Mouse (Mus musculus) neural tube, embryonic 13.5 days (tissue): ENCODE measurements around the gene Erich4. TPM values are rescaled to one million over a fixed set of nuclear protein-coding genes. Genes with fewer than 3 reads are reported as not detected.

Experiments used
- ATAC-seq: fragments of 200-750 bp; cut with Nextera tagmentation; 2 replicates; pipeline ENCODE4 v1.8.0; 2017; ENCODE audit warnings: low read depth, mild to moderate bottlenecking, moderate TSS enrichment, moderate library complexity
- H3K27ac ChIP-seq: fragments of 300-500 bp; sonication (generic); replicated peaks from 2 replicates; pipeline ENCODE4 v1.5.1; 2015; ENCODE audit warnings: moderate library complexity, mild to moderate bottlenecking, inconsistent platforms
- H3K27me3 ChIP-seq: fragments of 300-500 bp; sonication (generic); 2 replicates; pipeline ENCODE4 v1.6.1; 2015; ENCODE audit warnings: mild to moderate bottlenecking, inconsistent platforms
- H3K36me3 ChIP-seq: fragments of 300-500 bp; sonication (generic); 2 replicates; pipeline ENCODE4 v1.6.1; 2015; ENCODE audit warnings: mild to moderate bottlenecking, inconsistent platforms
- H3K4me1 ChIP-seq: fragments of 300-500 bp; sonication (generic); replicated peaks from 2 replicates; pipeline ENCODE4 v1.6.1; 2015; ENCODE audit warnings: inconsistent platforms
- H3K4me2 ChIP-seq: fragments of 300-500 bp; sonication (generic); 2 replicates; pipeline ENCODE4 v1.6.1; 2015; ENCODE audit warnings: inconsistent platforms, mild to moderate bottlenecking, moderate library complexity
- H3K4me3 ChIP-seq: fragments of 300-500 bp; sonication (generic); 2 replicates; pipeline ENCODE4 v1.5.1; 2015; ENCODE audit warnings: mild to moderate bottlenecking, inconsistent platforms
- H3K9ac ChIP-seq: fragments of 300-500 bp; sonication (generic); 2 replicates; pipeline ENCODE4 v1.6.1; 2015; ENCODE audit warnings: moderate library complexity, mild to moderate bottlenecking, inconsistent platforms
- H3K9me3 ChIP-seq: fragments of 300-500 bp; sonication (generic); 2 replicates; pipeline ENCODE4 v1.6.1; 2016; ENCODE audit warnings: inconsistent platforms
- WGBS: fragments of 180-500 bp; shearing (Covaris S2); methylation state at CpG from one replicate; pipeline ENCODE4 v1.1.7; 2015; 5-methylcytosine and 5-hydroxymethylcytosine counted together
- polyA plus RNA-seq: library from polyadenylated mRNA; unstranded; fragments of >200 nt; fragmentation: Nextera tagmentation; extraction: Ambion mirVana; gene quantifications from 2 replicates; pipeline ENCODE4 v1.2.1, GENCODE M21; 2015

The Erich4 gene
- not detected in 2 replicates for polyA plus RNA-seq

DNA sequence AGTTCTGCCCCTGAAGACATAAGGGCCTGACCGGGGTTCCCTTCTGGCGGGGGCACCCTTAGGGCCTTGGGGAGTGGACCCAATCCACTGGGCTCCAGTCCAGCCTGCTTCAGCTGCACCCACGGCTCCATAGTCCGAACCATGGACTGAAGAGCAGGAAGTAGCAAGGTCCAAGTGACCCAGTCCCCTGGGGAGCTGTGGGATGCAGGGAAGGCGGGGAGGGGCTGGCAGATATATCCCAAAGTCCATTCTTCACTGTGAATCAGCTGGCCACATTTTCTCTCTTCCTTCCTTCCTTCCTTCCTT, at the start of gene Erich4:
Erich4 (minus strand) TSS at position 187 of the 306 bp plus-strand sequence.
- ATAC-seq = no peak
- Histone ChIP-seq H3K4me3 (no peak within 1 kb of the TSS), H3K9ac (no peak within 1 kb of the TSS), H3K36me3 (no peaks in the 10 kb centered on the region), H3K27ac (no peak within 1 kb of the TSS), H3K4me2 (no peak within 1 kb of the TSS), H3K9me3 (no peaks in the 10 kb centered on the region), H3K27me3 (no peaks in the 10 kb centered on the region), H3K4me1 (peaks cover 12% of the 10 kb centered on the region)
- 94% methylated on average over 5 of the region's 5 CpGs for WGBS

DNA sequence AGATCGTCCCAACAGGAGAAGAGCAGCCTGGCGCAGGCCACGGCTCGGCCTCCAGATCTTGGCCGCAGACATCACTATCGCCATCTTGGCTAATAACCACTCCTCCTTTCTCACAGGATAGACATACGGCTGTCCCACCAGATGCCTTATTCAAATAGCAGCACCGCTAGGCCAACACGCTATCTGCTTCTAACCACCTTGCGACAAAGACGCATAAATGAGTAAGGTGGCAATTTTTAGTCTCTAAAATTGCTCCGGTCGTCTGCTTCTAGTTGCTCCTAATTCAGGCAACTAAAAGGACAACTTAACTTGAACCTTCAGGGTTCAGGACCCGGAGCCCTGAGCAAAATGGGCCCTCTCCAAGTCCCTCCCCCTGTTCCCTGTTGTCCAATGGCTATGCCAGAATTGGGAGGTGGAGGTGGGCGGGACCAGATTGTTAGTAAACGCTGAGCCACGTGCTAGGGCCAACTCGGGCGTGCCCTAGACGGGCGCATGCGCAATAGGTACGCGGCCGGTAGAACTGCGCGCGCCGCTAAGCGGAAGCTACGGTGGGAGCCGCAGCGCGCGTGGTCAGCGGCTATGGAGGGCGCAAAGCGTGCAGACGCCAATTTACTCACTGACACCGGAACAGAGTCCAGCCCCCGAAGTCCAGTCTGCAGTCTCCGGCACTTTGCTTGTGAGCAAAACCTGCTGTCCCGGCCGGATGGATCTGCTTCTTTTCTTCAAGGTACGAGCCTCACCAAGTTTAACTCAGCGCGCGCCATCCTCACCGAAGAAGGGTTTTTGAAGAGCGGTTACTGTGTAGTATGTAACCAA, 43.2 kb upstream of the Erich4 start, which contains the start of the genes Bckdha and Exosc5:
Bckdha (minus strand) TSS at position 325 of the 816 bp plus-strand sequence.
Exosc5 (plus strand) TSS at position 508 of the 816 bp plus-strand sequence.
- H3K9me3 ChIP-seq = no peaks in the 10 kb centered on the region
- H3K9ac ChIP-seq = peak within 1 kb of the TSS; percentile 73
- peak; percentile 99 for ATAC-seq
- no peaks in the 10 kb centered on the region for H3K27me3 ChIP-seq
- H3K4me2 ChIP-seq = peak within 1 kb of the TSS; percentile 93
- H3K27ac ChIP-seq = peak within 1 kb of the TSS; percentile 69
- H3K36me3 ChIP-seq = peaks cover 11% of the 10 kb centered on the region
- peak within 1 kb of the TSS; percentile 58 for H3K4me3 ChIP-seq
- peaks cover 36% of the 10 kb centered on the region for H3K4me1 ChIP-seq
- WGBS = under 1% methylated on average over 50 of the region's 50 CpGs

DNA sequence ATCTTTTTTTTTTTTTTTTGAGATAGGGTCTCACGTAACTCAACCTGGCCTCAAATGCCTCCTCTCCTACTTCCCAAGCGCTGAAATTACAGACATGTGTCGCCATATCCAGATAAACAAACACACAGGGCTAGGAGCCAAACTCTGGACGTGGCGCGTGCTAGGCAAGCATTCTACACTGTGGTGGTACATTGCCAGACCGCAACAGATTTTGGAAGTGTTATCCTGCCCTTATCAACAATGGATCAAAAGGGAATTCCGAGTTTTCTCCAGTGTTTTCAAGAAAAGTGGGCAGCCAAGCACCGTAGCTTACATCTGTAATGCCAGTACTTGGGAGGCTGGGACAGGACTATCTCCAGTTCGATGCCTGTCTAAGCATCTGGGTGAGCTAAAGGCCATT, 42.1 kb upstream of the Erich4 start:
- 38% methylated on average over 10 of the region's 10 CpGs for whole genome bisulfite sequencing
- peak overlapping the region; percentile 58 for H3K4me3 ChIP-seq
- peak overlapping the region; percentile 72 for H3K9ac ChIP-seq
- H3K36me3 ChIP-seq = peaks cover 4% of the 10 kb centered on the region
- no peaks in the 10 kb centered on the region for H3K9me3 ChIP-seq
- no peak for ATAC-seq
- no peaks in the 10 kb centered on the region for H3K27me3 ChIP-seq
- peaks cover 36% of the 10 kb centered on the region for H3K4me1 ChIP-seq
- peak overlapping the region; percentile 93 for H3K4me2 ChIP-seq
- no peak overlapping the region for H3K27ac ChIP-seq

DNA sequence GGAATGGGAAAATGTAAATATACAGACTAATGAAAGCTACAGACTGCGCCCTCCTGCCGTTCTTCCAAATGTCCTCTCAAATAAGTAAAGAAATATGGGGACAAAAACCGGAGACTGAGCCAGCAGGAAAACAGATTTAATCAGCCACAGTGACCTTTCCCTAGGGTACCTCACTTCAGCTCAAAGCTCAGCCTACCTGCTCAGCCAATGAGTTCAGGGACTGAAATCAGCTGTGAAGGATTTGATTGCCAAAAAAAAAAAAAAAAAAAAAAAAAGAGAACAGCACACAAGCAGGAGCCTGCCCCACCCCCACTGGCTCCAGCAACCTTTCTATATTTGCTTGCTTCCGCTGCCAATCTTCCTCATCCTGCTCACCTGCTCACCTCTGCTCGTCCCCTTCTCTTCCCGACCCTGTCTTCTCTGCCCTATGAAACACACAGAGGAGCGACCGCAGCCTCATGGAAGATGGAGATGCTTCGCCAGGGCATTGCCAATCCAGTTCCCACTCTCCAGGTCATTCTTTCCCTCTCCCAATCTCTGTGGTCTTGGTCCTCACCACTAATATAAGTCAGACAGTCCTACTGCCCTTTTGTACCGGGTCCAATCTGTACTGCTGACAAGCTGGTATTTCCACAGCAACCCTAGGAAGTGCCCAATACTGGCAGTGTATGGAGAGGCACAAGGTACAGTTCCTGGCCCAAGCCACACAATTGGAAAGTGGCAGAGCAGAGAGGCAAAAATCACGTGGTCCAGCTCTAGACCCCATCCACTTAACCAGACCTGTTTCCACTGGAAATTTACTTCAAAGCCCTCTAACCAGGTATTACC, 40.1 kb upstream of the Erich4 start:
- ATAC-seq = no peak
- 81% methylated on average over 11 of the region's 11 CpGs for WGBS
- no peak overlapping the region for H3K4me3 ChIP-seq
- H3K4me1 ChIP-seq = peaks cover 36% of the 10 kb centered on the region
- no peak overlapping the region for H3K4me2 ChIP-seq
- H3K9me3 ChIP-seq = no peaks in the 10 kb centered on the region
- H3K36me3 ChIP-seq = 0 out of 2 replicates have a peak, but pooled peaks cover 6% of the 10 kb centered on the region
- no peak overlapping the region for H3K27ac ChIP-seq
- H3K27me3 ChIP-seq = no peaks in the 10 kb centered on the region
- no peak overlapping the region for H3K9ac ChIP-seq

DNA sequence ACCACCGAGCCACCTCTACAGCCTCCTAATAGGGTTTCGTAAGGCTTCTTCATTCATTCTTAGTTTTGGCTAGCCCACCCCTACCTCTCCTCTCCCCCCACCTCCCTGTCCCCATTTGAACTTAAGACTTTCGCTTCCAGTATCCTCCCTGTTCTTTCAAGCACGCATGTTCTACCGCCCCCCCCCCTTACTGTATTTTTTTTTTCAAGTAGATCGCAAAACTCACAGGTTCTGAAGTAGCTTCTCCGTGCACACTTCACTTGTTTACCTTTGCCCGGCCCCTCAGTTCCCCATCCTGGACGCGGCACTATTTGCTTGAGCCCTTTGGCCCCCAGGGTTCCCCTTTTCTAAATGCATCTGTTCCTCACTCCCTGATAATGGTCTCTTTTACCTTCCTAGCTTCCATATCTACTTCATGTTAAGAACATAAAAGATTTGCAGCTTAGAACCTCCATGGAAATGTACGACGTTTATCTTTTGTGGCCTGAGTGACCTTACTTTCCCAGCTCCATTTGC, 36.6 kb upstream of the Erich4 start:
- 91% methylated on average over 12 of the region's 12 CpGs for WGBS
- no peak for ATAC-seq

DNA sequence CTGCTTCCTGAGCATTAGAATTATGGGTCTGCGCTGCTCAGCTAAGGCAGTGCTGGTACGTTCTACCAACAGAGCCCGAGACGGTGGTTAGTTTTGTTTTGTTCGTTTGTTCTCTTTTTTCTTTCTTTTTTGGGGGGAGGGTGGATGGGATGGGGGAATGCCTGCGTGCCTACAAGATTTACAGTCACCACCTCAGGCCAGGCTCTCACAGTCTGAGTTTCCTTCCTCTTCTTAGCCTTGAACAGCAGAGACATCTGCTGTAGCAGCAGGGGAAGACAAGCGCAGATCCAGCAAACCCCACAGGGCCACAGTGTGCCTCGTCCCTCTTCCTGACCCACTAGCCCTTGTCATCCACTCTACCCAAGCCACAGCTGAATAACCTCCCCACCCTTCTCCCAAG, 35.6 kb upstream of the Erich4 start:
- H3K9me3 ChIP-seq = no peaks in the 10 kb centered on the region
- H3K4me1 ChIP-seq = peaks cover 4% of the 10 kb centered on the region; the same call in 1 of the 2 replicates
- WGBS = 82% methylated on average over 8 of the region's 8 CpGs
- H3K36me3 ChIP-seq = 0 out of 2 replicates have a peak, but pooled peaks cover 6% of the 10 kb centered on the region
- H3K27ac ChIP-seq = no peak overlapping the region
- no peaks in the 10 kb centered on the region for H3K27me3 ChIP-seq
- ATAC-seq = no peak
- H3K9ac ChIP-seq = no peak overlapping the region
- no peak overlapping the region for H3K4me3 ChIP-seq
- H3K4me2 ChIP-seq = no peak overlapping the region

More for the DNA sequence above, 36.6 kb upstream of the Erich4 start:
- Histone ChIP-seq H3K4me1 (peaks cover 14% of the 10 kb centered on the region), H3K4me2 (no peak overlapping the region), H3K36me3 (0 out of 2 replicates have a peak, but pooled peaks cover 6% of the 10 kb centered on the region), H3K4me3 (no peak overlapping the region), H3K9ac (no peak overlapping the region), H3K9me3 (no peaks in the 10 kb centered on the region), H3K27ac (no peak overlapping the region), H3K27me3 (no peaks in the 10 kb centered on the region)

DNA sequence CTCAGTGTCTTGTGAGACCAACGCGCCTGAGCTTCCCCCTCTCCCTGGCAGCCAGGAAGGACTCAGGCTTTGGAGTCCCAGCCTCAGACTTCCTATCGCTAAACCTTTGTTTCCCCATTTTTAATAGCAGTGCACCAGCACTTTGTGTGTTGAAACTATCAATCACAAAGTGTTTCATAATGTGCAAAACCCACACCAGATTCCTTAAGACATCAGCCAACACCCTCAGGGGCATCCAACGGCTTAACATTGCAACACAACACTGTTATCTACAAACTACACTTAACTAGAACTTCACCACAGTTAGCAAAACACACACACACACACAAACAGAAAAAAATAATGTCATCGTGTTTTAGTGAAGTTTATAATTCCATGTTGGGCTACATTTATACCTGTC, 34.1 kb upstream of the Erich4 start:
- Histone ChIP-seq H3K4me1 (no peaks in the 10 kb centered on the region), H3K27ac (no peak overlapping the region), H3K9me3 (no peaks in the 10 kb centered on the region), H3K4me3 (no peak overlapping the region), H3K4me2 (no peak overlapping the region), H3K36me3 (0 out of 2 replicates have a peak, but pooled peaks cover 6% of the 10 kb centered on the region), H3K27me3 (no peaks in the 10 kb centered on the region), H3K9ac (no peak overlapping the region)
- ATAC-seq = no peak
- 87% methylated on average over 5 of the region's 5 CpGs for WGBS

DNA sequence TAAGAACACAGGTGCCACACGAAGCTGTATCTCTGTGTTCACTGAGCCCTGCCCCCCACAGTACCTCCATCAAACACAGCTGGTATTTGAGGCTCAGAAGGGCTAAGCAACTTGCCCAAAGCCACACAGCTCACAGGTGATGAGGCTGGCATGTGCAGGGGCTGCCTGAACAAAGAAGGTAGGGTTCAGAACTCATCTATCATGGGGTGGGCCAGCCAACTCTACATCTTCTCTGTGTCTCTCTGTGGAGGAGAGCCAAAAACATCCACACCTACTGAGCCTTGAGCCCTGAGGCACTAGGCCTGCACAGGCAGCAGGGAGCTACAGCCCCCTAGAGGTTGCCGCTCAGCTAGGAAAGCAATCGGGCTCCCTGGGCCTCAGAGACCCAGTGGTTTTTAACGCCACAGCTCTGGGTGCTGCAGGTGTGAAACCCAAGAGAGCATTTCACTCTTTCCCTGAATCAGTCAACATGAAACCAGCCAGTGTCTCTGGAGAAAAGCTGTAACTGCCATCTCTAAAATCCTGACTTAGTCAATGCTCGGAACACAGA, 32.0 kb upstream of the Erich4 start:
- Histone ChIP-seq H3K9ac (no peak overlapping the region), H3K27me3 (no peaks in the 10 kb centered on the region), H3K4me2 (no peak overlapping the region), H3K4me3 (no peak overlapping the region), H3K27ac (no peak overlapping the region), H3K36me3 (0 out of 2 replicates have a peak, but pooled peaks cover 6% of the 10 kb centered on the region), H3K9me3 (no peaks in the 10 kb centered on the region), H3K4me1 (no peaks in the 10 kb centered on the region)
- 56% methylated on average over 5 of the region's 5 CpGs for WGBS
- no peak for ATAC-seq

DNA sequence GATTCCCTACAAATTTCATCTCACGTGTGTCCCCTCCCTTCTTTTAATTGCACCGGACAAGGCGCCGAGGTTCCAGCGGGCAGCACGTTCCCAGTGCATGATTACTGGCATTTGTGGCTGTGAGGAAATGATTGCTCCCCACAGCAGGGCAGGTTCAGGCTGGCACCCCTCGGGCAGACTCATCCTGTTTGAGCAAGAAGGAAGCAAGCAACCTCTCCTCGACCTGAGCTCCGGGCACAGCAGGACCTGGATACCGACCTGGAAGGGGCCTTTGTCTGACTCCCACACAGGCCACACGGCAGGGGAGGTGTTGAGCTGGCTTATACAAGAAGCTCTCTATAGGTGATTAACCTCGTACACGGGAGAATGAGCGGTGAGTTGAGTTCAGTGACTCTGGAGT, 29.4 kb upstream of the Erich4 start:
- Histone ChIP-seq H3K4me3 (no peak overlapping the region), H3K4me1 (no peaks in the 10 kb centered on the region), H3K9me3 (no peaks in the 10 kb centered on the region), H3K27ac (no peak overlapping the region), H3K36me3 (peaks cover 15% of the 10 kb centered on the region), H3K27me3 (no peaks in the 10 kb centered on the region), H3K4me2 (no peak overlapping the region), H3K9ac (0 out of 2 replicates have a peak overlapping the region, but pooled peaks have one; percentile 13)
- 67% methylated on average over 14 of the region's 14 CpGs for WGBS
- no peak for ATAC-seq

DNA sequence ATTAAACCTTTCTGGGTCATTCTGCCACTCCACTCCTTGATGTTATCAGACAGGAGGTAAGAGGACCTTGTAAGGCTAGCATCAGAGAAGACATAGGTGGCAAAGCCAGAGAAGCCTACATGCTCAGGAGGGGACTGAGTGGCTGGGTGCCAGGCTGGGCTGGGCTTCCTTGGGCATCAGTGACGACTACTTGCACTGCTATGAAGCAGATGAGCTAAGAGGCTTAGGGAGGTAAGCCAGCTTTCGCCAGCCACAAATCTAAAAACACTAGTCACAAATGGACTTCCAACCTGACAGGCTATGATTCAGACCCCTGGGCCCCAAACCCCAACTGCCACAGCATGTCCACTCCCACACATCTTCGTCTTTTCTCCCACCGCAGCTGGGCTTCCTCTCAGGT, 28.9 kb upstream of the Erich4 start:
- ATAC-seq = no peak
- H3K4me2 ChIP-seq = no peak overlapping the region
- H3K27me3 ChIP-seq = no peaks in the 10 kb centered on the region
- no peaks in the 10 kb centered on the region for H3K4me1 ChIP-seq
- peak overlapping the region; percentile 13; the same call in 1 of the 2 replicates for H3K9ac ChIP-seq
- H3K4me3 ChIP-seq = no peak overlapping the region
- peaks cover 20% of the 10 kb centered on the region for H3K36me3 ChIP-seq
- no peak overlapping the region for H3K27ac ChIP-seq
- H3K9me3 ChIP-seq = no peaks in the 10 kb centered on the region
- 81% methylated on average over 4 of the region's 4 CpGs for WGBS

DNA sequence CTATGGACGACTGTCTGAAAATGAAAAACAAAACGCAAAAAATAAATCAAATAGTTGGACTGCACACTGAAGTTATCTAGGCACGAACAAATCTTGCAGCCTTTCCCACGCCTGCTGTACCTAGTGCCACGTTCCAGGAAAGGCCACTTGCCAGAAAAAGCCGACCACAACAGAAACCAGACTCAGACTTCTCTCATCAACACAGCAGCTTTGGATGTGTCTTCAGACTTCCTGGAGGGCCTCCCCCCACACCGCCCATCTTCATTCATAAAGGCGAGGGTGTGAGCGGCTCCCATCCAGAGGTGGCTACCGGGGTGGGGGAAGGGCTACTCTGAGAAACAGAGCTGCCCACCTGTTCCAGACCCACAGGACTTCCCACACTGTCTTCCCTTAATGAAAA, 28.4 kb upstream of the Erich4 start:
- Histone ChIP-seq H3K9ac (no peak overlapping the region), H3K4me3 (no peak overlapping the region), H3K4me1 (no peaks in the 10 kb centered on the region), H3K27ac (no peak overlapping the region), H3K36me3 (peaks cover 25% of the 10 kb centered on the region), H3K27me3 (no peaks in the 10 kb centered on the region), H3K9me3 (no peaks in the 10 kb centered on the region), H3K4me2 (no peak overlapping the region)
- ATAC-seq = no peak
- 84% methylated on average over 10 of the region's 10 CpGs for WGBS
